Mouse (Mus musculus): ENCODE measurements around the gene Gprc5a.

Gprc5a gene

GRCm38 (mm10) chr6:135074405-135074947 is 9.0 kb downstream of the Gprc5a start:
- DNase-seq (ENCODE audit: low spot score in 2 of 2): no peak

GRCm38 (mm10) chr6:135076202-135076601 is 10.8 kb downstream of the Gprc5a start:
- no peak for DNase-seq (ENCODE audit: low spot score in 2 of 2)

GRCm38 (mm10) chr6:135078420-135078819 is 13.0 kb downstream of the Gprc5a start:
- no peak for DNase-seq (ENCODE audit: low spot score in 2 of 2)

- DNase-seq (ENCODE audit: low spot score in 2 of 2): no peak
Measured at GRCm38 (mm10) chr6:135083991-135084502, 18.6 kb downstream of the Gprc5a start.

GRCm38 (mm10) chr6:135085703-135086102 is 20.3 kb downstream of the Gprc5a start:
- no peak for DNase-seq (ENCODE audit: low spot score in 2 of 2)

GRCm38 (mm10) chr6:135087721-135088451 is 22.4 kb downstream of the Gprc5a start:
- DNase-seq (ENCODE audit: low spot score in 2 of 2): peak; percentile 67 to 88

- DNase-seq (ENCODE audit: low spot score in 2 of 2): no peak
Measured at GRCm38 (mm10) chr6:135089786-135090185, 24.3 kb downstream of the Gprc5a start.

GRCm38 (mm10) chr6:135090661-135091060 is 25.2 kb downstream of the Gprc5a start:
- no peak for DNase-seq (ENCODE audit: low spot score in 2 of 2)

GRCm38 (mm10) chr6:135092798-135093470 is 27.5 kb downstream of the Gprc5a start:
- DNase-seq (ENCODE audit: low spot score in 2 of 2): no peak

GRCm38 (mm10) chr6:135100787-135101472 is 35.5 kb downstream of the Gprc5a start:
- DNase-seq (ENCODE audit: low spot score in 2 of 2): no peak

GRCm38 (mm10) chr6:135102736-135103303 is 37.4 kb downstream of the Gprc5a start:
- DNase-seq (ENCODE audit: low spot score in 2 of 2): no peak

- no peak for DNase-seq (ENCODE audit: low spot score in 2 of 2)
Measured at GRCm38 (mm10) chr6:135107014-135107413, 41.6 kb downstream of the Gprc5a start.

GRCm38 (mm10) chr6:135112411-135113113 is 47.1 kb downstream of the Gprc5a start:
- no peak for DNase-seq (ENCODE audit: low spot score in 2 of 2)

- DNase-seq (ENCODE audit: low spot score in 2 of 2): no peak
Measured at GRCm38 (mm10) chr6:135113114-135113436, 47.6 kb downstream of the Gprc5a start.

GRCm38 (mm10) chr6:135116479-135116878 is 51.0 kb downstream of the Gprc5a start:
- no peak for DNase-seq (ENCODE audit: low spot score in 2 of 2)

- no peak for DNase-seq (ENCODE audit: low spot score in 2 of 2)
Measured at GRCm38 (mm10) chr6:135118183-135118582, 52.7 kb downstream of the Gprc5a start, which contains the start of gene Gprc5d. Gene Gprc5d (minus strand): TSS chr6:135118283.

GRCm38 (mm10) chr6:135124755-135125380 is 59.4 kb downstream of the Gprc5a start:
- DNase-seq (ENCODE audit: low spot score in 2 of 2): no peak

GRCm38 (mm10) chr6:135133086-135133485 is 67.6 kb downstream of the Gprc5a start:
- no peak for DNase-seq (ENCODE audit: low spot score in 2 of 2)

- DNase-seq (ENCODE audit: low spot score in 2 of 2): no peak
Measured at GRCm38 (mm10) chr6:135133486-135133885, 68.0 kb downstream of the Gprc5a start.

Data from spleen, postnatal 4 days (tissue).